Mouse (Mus musculus) stomach, postnatal 0 days (tissue): ENCODE results near the gene Aebp1. TPM values are rescaled to one million over a fixed set of nuclear protein-coding genes. Genes with fewer than 3 reads are reported as not detected.

Experiments
- ATAC-seq: fragments of 200-750 bp; cut with Nextera tagmentation; 2 replicates; pipeline ENCODE4 v1.8.0; 2017; ENCODE audit not compliant: low FRiP score, low TSS enrichment
- DNase-seq: peaks from one replicate; pipeline ENCODE4 v3.0.0-alpha.2; 2016; ENCODE audit warnings: low spot score
- H3K27ac ChIP-seq: fragments of 300-500 bp; sonication (generic); replicated peaks from 2 replicates; pipeline ENCODE4 v1.5.1; 2014; ENCODE audit warnings: mild to moderate bottlenecking, control low read depth
- H3K27me3 ChIP-seq: fragments of 300-500 bp; sonication (generic); 2 replicates; pipeline ENCODE4 v1.6.1; 2014; ENCODE audit warnings: low read length; ENCODE audit not compliant: control insufficient read depth, insufficient read depth
- H3K36me3 ChIP-seq: fragments of 300-500 bp; sonication (generic); 2 replicates; pipeline ENCODE4 v1.6.1; 2014; ENCODE audit warnings: low read length, mixed read lengths; ENCODE audit not compliant: control insufficient read depth, insufficient read depth
- H3K4me1 ChIP-seq: fragments of 300-500 bp; sonication (generic); replicated peaks from 2 replicates; pipeline ENCODE4 v1.6.1; 2014; ENCODE audit warnings: antibody characterized with exemption; ENCODE audit not compliant: control insufficient read depth, insufficient read depth
- H3K4me2 ChIP-seq: fragments of 300-500 bp; sonication (generic); replicated peaks from 2 replicates; pipeline ENCODE4 v1.6.1; 2014; ENCODE audit warnings: low read depth, mild to moderate bottlenecking, control low read depth, moderate library complexity
- H3K4me3 ChIP-seq: fragments of 300-500 bp; sonication (generic); 2 replicates; pipeline ENCODE4 v1.5.1; 2014; ENCODE audit warnings: low read depth, low read length, control low read depth
- H3K9ac ChIP-seq: fragments of 300-500 bp; sonication (generic); 2 replicates; pipeline ENCODE4 v1.6.1; 2014; ENCODE audit warnings: mild to moderate bottlenecking, low read length, control low read depth, mixed read lengths
- H3K9me3 ChIP-seq: fragments of 300-500 bp; sonication (generic); 2 replicates; pipeline ENCODE4 v1.6.1; 2016; ENCODE audit warnings: low read length; ENCODE audit not compliant: control insufficient read depth
- CTCF ChIP-seq: IDR thresholded peaks from 2 replicates; pipeline ENCODE4 v1.5.1; 2016; ENCODE audit warnings: antibody characterized with exemption, low read depth, mild to moderate bottlenecking, moderate library complexity
- EP300 ChIP-seq: optimal IDR thresholded peaks from 2 replicates; pipeline ENCODE3; 2016; ENCODE audit warnings: antibody characterized with exemption
- WGBS: fragments of 180-500 bp; shearing (Covaris S2); extraction: QIAGEN DNeasy Blood & Tissue Kit; methylation state at CpG from one replicate; pipeline ENCODE4 v1.1.7; 2014; 5-methylcytosine and 5-hydroxymethylcytosine counted together
- polyA plus RNA-seq: library from polyadenylated mRNA; unstranded; fragments of >200 nt; fragmentation: Nextera tagmentation; extraction: Ambion mirVana; gene quantifications from 2 replicates; pipeline ENCODE4 v1.2.1, GENCODE M21; 2015

The Aebp1 gene
- polyA plus RNA-seq, 1 experiment from 2014 or later: 21.9 TPM

DNA sequence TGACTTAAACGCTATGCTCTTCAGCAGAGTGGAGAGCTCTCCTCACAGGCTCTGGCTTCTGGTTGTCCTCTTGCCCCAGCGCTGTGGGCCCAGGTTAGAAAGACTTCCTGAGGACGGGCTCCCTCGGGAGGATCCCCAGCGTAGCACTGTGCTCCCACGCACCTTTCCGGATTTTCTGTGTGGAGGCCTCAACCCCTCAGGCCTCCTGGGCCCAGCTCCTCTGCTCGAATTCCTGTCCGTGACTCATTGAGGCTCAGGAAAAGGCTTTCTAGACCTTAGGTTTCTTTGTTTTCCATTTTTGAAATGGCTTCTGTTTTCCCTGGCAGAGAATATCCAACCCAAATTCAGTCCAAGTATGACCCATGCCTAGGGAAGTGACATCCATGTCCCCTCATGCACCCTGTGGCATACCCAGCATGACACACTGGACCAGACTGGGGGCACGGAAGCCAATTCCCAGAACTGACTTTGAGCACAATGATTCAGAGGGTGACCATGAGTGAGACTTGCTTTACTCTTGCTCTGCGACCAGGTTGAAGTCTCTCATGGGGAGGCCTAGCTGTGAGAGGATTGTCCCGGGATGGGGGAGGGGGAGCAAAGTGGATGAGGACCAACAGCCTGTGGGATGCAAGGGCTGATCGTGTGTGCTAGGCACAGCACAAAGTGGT lies 1.7 kb upstream of the Aebp1 start:
- no peaks in the 10 kb centered on the region for H3K27me3 ChIP-seq
- no peaks in the 10 kb centered on the region for H3K36me3 ChIP-seq
- no peak for ATAC-seq
- no peak overlapping the region for H3K4me3 ChIP-seq
- TF ChIP-seq EP300: no peak
- no peak for TF ChIP-seq CTCF
- H3K27ac ChIP-seq: no peak overlapping the region
- no peaks in the 10 kb centered on the region for H3K9me3 ChIP-seq
- H3K4me2 ChIP-seq: no peak overlapping the region
- WGBS: 84% methylated on average over 13 of the region's 13 CpGs
- DNase-seq: no peak
- peaks cover 6% of the 10 kb centered on the region; the same call in 1 of the 2 replicates for H3K4me1 ChIP-seq
- no peak overlapping the region for H3K9ac ChIP-seq

DNA sequence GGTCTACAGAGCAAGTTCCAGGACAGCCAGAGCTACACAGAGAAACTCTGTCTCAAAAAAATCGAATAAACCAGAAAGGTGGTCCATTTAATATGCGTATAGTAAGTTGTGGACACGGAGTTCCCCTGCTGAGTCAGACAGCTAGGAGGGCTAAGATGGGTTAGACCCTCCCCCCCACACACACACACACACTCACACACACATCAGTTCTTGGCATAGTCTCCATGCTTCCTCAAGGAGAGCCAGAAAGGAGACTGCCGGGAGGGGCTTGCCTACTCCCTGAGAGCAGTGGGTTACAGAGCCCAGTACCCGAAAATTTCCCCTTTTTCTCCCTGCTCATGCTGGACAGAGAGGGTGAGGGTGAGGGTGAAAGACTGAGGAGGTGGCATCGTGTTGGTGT lies 1.1 kb upstream of the Aebp1 start:
- TF ChIP-seq CTCF (no peak), EP300 (no peak)

DNA sequence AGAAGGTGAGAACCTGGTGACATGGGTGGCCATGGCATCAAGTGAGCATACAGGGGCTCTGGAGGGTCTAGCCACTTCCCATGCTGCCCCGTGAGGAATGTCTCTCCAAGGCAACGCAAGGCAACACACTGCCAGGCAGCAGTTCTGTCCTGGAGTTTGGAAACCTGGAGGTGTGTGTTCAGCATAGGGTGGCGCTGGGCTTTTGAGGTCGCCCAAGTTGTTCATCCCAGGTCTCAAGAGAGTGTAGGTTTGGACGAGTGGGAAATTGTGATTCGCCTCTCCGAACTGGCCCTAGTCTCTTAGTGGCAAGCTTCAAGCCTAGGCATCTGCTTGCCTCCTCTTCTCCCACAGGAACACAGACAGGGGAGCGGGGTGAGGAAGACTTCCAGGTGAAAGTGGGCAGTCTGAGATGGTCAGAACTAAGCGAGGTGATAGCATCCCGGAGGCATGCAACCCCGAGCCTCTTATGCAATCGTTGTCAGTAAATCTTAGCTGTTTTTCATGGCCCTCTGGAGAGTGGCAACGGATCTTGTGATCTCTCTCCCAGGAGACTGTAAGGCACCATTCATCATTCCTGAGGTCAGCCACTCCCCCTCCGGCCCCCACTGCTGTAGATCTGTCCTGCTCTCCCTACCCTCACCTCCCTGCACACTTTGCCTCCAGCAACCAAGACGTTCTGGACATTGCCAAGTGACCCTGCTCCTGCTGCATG lies 803 bp downstream of the Aebp1 start:
- H3K9me3 ChIP-seq: no peaks in the 10 kb centered on the region
- ATAC-seq (no peak), DNase-seq (no peak)
- H3K9ac ChIP-seq: peak overlapping the region; percentile 63; the same call in 1 of the 2 replicates
- H3K4me3 ChIP-seq: peak overlapping the region; percentile 46
- peaks cover 6% of the 10 kb centered on the region; the same call in 1 of the 2 replicates for H3K4me1 ChIP-seq
- no peaks in the 10 kb centered on the region for H3K36me3 ChIP-seq
- TF ChIP-seq EP300: no peak
- peak overlapping the region; percentile 73 for H3K4me2 ChIP-seq
- 16% methylated on average over 15 of the region's 15 CpGs for WGBS
- H3K27me3 ChIP-seq: no peaks in the 10 kb centered on the region
- no peak overlapping the region for H3K27ac ChIP-seq

More for the DNA sequence above, 1.1 kb upstream of the Aebp1 start:
- no peak overlapping the region for H3K4me3 ChIP-seq
- no peaks in the 10 kb centered on the region for H3K27me3 ChIP-seq
- DNase-seq (no peak), ATAC-seq (no peak)
- H3K4me2 ChIP-seq: no peak overlapping the region
- WGBS: 45% methylated on average over 6 of the region's 6 CpGs
- H3K9ac ChIP-seq: no peak overlapping the region
- peaks cover 6% of the 10 kb centered on the region; the same call in 1 of the 2 replicates for H3K4me1 ChIP-seq
- H3K36me3 ChIP-seq: no peaks in the 10 kb centered on the region
- H3K27ac ChIP-seq: no peak overlapping the region
- H3K9me3 ChIP-seq: no peaks in the 10 kb centered on the region

DNA sequence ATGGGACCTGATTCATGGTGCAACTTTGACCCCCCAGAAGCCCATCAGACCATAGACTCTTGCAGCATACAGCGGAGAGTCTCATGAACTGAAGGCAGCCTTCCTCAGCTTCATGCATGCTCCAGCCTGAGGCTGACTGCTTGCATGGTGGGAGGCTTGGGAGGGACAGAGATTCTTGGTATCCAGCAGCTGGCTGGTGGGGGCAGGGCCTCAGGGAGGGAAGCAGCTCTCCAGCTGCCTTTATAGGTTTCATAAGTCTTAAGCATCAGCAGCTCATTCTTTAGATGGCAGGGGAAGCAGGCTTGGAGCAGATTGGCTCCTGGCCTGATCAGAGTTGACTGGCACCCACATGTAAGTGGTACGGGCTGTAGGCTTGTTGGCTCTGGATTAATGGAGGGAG lies 5.4 kb downstream of the Aebp1 start:
- no peak for ATAC-seq
- TF ChIP-seq CTCF: no peak
- TF ChIP-seq EP300: no peak
- no peak overlapping the region for H3K9ac ChIP-seq
- no peak for DNase-seq
- no peaks in the 10 kb centered on the region for H3K4me1 ChIP-seq
- H3K27me3 ChIP-seq: no peaks in the 10 kb centered on the region
- H3K9me3 ChIP-seq: no peaks in the 10 kb centered on the region
- H3K4me3 ChIP-seq: no peak overlapping the region
- no peaks in the 10 kb centered on the region; the same call in none of the 2 replicates for H3K36me3 ChIP-seq
- no peak overlapping the region for H3K4me2 ChIP-seq
- H3K27ac ChIP-seq: no peak overlapping the region
- 83% methylated on average over 2 of the region's 2 CpGs for WGBS

DNA sequence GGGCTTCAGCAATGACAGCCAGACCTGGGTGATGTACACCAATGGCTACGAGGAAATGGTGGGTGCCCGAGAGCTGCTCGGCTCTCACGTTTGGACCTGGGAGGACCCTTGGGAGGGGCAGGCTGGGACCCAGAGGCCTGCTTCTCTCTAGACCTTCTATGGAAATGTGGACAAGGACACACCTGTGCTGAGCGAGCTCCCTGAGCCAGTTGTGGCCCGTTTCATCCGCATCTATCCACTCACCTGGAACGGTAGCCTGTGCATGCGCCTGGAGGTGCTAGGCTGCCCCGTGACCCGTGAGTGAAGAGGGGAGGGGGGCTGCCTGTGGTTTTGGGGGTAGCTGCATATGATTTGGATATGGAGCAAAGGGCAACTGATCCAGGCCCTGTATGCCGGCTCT lies 6.6 kb downstream of the Aebp1 start:
- H3K36me3 ChIP-seq: peaks cover 4% of the 10 kb centered on the region
- TF ChIP-seq CTCF (no peak), EP300 (no peak)

DNA sequence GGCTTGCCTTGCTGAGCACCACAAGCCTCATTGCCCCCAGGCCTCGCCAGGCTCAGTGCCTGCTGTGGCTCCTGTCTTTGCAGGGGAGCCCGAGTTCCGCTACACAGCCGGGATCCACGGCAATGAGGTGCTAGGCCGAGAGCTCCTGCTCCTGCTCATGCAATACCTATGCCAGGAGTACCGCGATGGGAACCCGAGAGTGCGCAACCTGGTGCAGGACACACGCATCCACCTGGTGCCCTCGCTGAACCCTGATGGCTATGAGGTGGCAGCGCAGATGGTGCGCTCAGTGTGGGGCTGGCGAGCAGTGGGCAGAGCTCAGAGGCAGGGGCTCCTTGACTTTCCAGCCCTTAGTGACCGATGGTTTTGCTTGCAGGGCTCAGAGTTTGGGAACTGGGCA lies 7.6 kb downstream of the Aebp1 start:
- no peak overlapping the region for H3K27ac ChIP-seq
- H3K27me3 ChIP-seq: no peaks in the 10 kb centered on the region
- no peak for DNase-seq
- no peaks in the 10 kb centered on the region for H3K4me1 ChIP-seq
- no peak overlapping the region for H3K4me3 ChIP-seq
- no peaks in the 10 kb centered on the region for H3K9me3 ChIP-seq
- TF ChIP-seq CTCF (no peak), EP300 (no peak)
- H3K36me3 ChIP-seq: peaks cover 11% of the 10 kb centered on the region
- H3K9ac ChIP-seq: no peak overlapping the region
- 90% methylated on average over 16 of the region's 16 CpGs for WGBS
- ATAC-seq: no peak
- no peak overlapping the region for H3K4me2 ChIP-seq

More for the DNA sequence above, 6.6 kb downstream of the Aebp1 start:
- ATAC-seq (no peak), DNase-seq (no peak)
- Histone ChIP-seq H3K4me1 (no peaks in the 10 kb centered on the region), H3K9ac (no peak overlapping the region), H3K27ac (no peak overlapping the region), H3K9me3 (no peaks in the 10 kb centered on the region), H3K4me2 (no peak overlapping the region), H3K4me3 (no peak overlapping the region), H3K27me3 (no peaks in the 10 kb centered on the region)
- 87% methylated on average over 12 of the region's 12 CpGs for WGBS
